Mouse (Mus musculus): Measurements from ENCODE around the gene Lcmt2. TPM values are rescaled to one million over a fixed set of nuclear protein-coding genes. Genes with fewer than 3 reads are reported as not detected.

Gene Lcmt2
- polyA plus RNA-seq, 1 experiment from 2014 or later, result 20.2 TPM

DNA sequence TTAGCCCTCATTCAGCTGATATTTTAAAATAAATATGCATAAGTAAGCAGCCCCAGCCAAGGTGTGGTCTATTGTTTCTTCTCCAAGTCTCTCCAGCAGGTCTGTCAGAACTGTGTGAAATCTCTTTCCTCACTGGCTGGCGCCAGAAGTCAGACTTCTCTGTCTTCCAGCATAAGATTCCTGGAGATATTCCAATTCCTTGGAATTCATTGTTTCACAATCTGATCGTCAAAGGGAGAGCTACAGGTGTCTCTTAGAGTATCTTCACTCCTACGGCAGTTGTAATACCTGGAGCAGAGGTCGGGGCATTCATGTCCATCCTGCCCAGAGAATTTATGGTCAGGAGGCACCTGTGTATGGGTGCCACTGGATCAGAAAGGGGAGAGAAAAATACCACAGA lies 50.7 kb downstream of the Lcmt2 start:
- WGBS, result 82% methylated on average over 4 of the region's 4 CpGs
- Histone ChIP-seq H3K27me3 (ENCODE audit: control insufficient read depth, insufficient read depth, low read length) (no peaks in the 10 kb centered on the region), H3K4me2 (ENCODE audit: low read depth, low read length, severe bottlenecking) (no peak overlapping the region), H3K9ac (ENCODE audit: low read length) (no peak overlapping the region), H3K4me1 (replicated peaks; ENCODE audit: control insufficient read depth, insufficient read depth, low read length) (no peaks in the 10 kb centered on the region), H3K4me3 (ENCODE audit: low read depth, low read length) (no peak overlapping the region), H3K27ac (ENCODE audit: low read depth, low read length) (no peak overlapping the region), H3K9me3 (ENCODE audit: control insufficient read depth, low read length) (no peaks in the 10 kb centered on the region), H3K36me3 (ENCODE audit: control insufficient read depth, insufficient read depth, low read length) (no peaks in the 10 kb centered on the region)
- no peak for ATAC-seq (replicated peaks; ENCODE audit: low FRiP score)
- DNase-seq (ENCODE audit: low spot score), result no peak

DNA sequence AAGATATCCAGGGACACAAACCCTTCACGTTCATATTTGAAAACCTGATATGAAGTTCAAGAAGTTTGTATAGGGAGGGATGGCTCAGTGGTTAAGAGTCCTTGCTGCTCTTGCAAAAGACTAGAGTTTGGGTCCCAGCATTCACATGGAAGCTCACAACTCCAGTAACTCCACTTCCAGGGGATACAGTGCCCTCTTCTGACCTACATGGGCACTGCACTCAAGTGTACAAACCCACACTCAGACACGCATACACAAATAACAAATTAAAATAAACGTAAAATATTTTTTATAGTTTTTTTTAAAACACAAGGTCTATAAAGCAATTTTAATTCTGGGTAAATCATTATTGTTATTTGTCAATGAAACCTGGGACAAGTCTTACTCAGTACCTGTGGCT lies 51.9 kb downstream of the Lcmt2 start:
- DNase-seq (ENCODE audit: low spot score) (no peak), ATAC-seq (replicated peaks; ENCODE audit: low FRiP score) (no peak)
- Histone ChIP-seq H3K4me3 (ENCODE audit: low read depth, low read length) (no peak overlapping the region), H3K4me2 (ENCODE audit: low read depth, low read length, severe bottlenecking) (no peak overlapping the region), H3K27me3 (ENCODE audit: control insufficient read depth, insufficient read depth, low read length) (no peaks in the 10 kb centered on the region), H3K36me3 (ENCODE audit: control insufficient read depth, insufficient read depth, low read length) (no peaks in the 10 kb centered on the region), H3K4me1 (replicated peaks; ENCODE audit: control insufficient read depth, insufficient read depth, low read length) (no peaks in the 10 kb centered on the region), H3K9me3 (ENCODE audit: control insufficient read depth, low read length) (no peaks in the 10 kb centered on the region), H3K27ac (ENCODE audit: low read depth, low read length) (no peak overlapping the region), H3K9ac (ENCODE audit: low read length) (no peak overlapping the region)
- WGBS, result 93% methylated on average over 3 of the region's 3 CpGs

DNA sequence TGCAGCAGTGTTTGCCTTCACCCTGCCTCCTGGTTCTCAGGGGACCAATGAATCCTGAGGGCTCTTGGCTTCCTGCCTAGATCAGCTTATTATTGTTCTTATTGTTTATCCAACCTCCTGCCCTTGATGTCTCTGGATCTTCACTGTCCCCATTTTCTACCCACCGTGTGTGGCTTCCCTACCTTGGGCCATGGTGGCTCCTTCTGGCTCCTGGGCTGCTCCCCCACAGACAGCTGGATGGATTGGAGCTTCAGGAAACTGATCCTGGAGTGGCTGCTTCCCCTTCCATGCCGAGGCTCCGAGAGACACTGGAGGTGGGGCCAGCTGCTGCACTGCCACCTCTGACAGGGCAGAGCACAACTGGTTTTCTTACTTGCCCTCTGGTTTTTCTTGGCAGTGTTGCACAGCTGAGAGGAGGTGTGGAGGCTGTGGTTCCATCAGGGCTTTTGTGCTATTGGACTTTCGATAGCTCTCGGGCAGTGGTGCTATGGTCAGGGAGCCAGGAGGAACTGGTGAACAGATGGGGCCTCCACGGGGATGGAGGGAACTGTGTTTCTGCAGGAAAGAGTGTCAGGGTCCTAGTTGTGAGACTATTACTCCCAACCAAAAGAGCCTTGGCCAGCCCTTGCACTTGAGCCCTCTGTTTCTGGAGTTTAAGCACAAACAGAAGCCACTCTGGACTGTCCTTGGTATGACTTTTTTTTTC lies 54.8 kb downstream of the Lcmt2 start, which contains the start of gene Tgm5:
Tgm5 (minus strand) TSS at position 362 of the 706 bp plus-strand sequence.
- Histone ChIP-seq H3K9me3 (ENCODE audit: control insufficient read depth, low read length) (no peaks in the 10 kb centered on the region), H3K27me3 (ENCODE audit: control insufficient read depth, insufficient read depth, low read length) (no peaks in the 10 kb centered on the region), H3K9ac (ENCODE audit: low read length) (no peak within 1 kb of the TSS), H3K27ac (ENCODE audit: low read depth, low read length) (no peak within 1 kb of the TSS), H3K4me2 (ENCODE audit: low read depth, low read length, severe bottlenecking) (no peak within 1 kb of the TSS), H3K4me1 (replicated peaks; ENCODE audit: control insufficient read depth, insufficient read depth, low read length) (no peaks in the 10 kb centered on the region), H3K4me3 (ENCODE audit: low read depth, low read length) (no peak within 1 kb of the TSS), H3K36me3 (ENCODE audit: control insufficient read depth, insufficient read depth, low read length) (no peaks in the 10 kb centered on the region)
- DNase-seq (ENCODE audit: low spot score) (no peak), ATAC-seq (replicated peaks; ENCODE audit: low FRiP score) (no peak)
- 62% methylated on average over 6 of the region's 6 CpGs for WGBS

DNA sequence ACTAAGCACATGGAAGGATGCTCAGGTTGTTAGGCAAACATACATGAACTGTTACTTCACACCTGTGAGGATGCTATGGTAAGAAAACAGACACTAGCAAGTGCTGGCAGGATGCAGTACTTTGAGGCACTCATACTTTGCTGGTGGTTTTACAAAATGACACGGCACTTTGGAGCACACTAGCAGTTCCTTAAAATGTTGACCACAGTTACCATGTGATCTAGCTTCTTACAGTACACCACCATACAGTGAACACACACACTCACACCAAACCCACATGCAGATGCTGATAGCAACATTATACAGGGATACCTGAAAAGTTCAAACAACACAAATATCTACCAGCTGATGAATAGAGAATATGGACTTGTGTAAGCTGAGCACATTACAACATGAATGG lies 57.8 kb downstream of the Lcmt2 start:
- WGBS, result 87% methylated on average over 1 of the region's 1 CpGs
- Histone ChIP-seq H3K9ac (ENCODE audit: low read length) (no peak overlapping the region), H3K9me3 (ENCODE audit: control insufficient read depth, low read length) (no peaks in the 10 kb centered on the region), H3K4me3 (ENCODE audit: low read depth, low read length) (no peak overlapping the region), H3K27me3 (ENCODE audit: control insufficient read depth, insufficient read depth, low read length) (no peaks in the 10 kb centered on the region), H3K36me3 (ENCODE audit: control insufficient read depth, insufficient read depth, low read length) (no peaks in the 10 kb centered on the region), H3K27ac (ENCODE audit: low read depth, low read length) (no peak overlapping the region), H3K4me1 (replicated peaks; ENCODE audit: control insufficient read depth, insufficient read depth, low read length) (no peaks in the 10 kb centered on the region), H3K4me2 (ENCODE audit: low read depth, low read length, severe bottlenecking) (no peak overlapping the region)
- ATAC-seq (replicated peaks; ENCODE audit: low FRiP score), result no peak
- DNase-seq (ENCODE audit: low spot score), result no peak

Other genes starting within 250 kb of the Lcmt2 start
- 25.1 TPM in 2 replicates for gene Ubr1, start 169.9 kb downstream of the Lcmt2 start, polyA plus RNA-seq (2014; fragmentation: Nextera tagmentation; extraction: Ambion mirVana)
- 3.4 and 4.9 TPM in 2 replicates for gene Tmem62, start 163.6 kb downstream of the Lcmt2 start, polyA plus RNA-seq (2014; fragmentation: Nextera tagmentation; extraction: Ambion mirVana)
- gene Ccndbp1, start 132.2 kb downstream of the Lcmt2 start, polyA plus RNA-seq (2014; fragmentation: Nextera tagmentation; extraction: Ambion mirVana), result 37.0 and 43.3 TPM in 2 replicates
- gene Epb42, start 103.6 kb downstream of the Lcmt2 start, polyA plus RNA-seq (2014; fragmentation: Nextera tagmentation; extraction: Ambion mirVana), result 7.6 and 8.4 TPM in 2 replicates
- not detected in 2 replicates for gene Tgm5, start 54.8 kb downstream of the Lcmt2 start, polyA plus RNA-seq (2014; fragmentation: Nextera tagmentation; extraction: Ambion mirVana)
- not detected in 2 replicates for gene Tgm7, start 30.9 kb downstream of the Lcmt2 start, polyA plus RNA-seq (2014; fragmentation: Nextera tagmentation; extraction: Ambion mirVana)
- 28.7 and 33.2 TPM in 2 replicates for gene Adal, start 225 bp downstream of the Lcmt2 start, polyA plus RNA-seq (2014; fragmentation: Nextera tagmentation; extraction: Ambion mirVana)
- 84.5 and 84.8 TPM in 2 replicates for gene Tubgcp4, start 30.0 kb upstream of the Lcmt2 start, polyA plus RNA-seq (2014; fragmentation: Nextera tagmentation; extraction: Ambion mirVana)
- gene Zscan29, start 30.5 kb upstream of the Lcmt2 start, polyA plus RNA-seq (2014; fragmentation: Nextera tagmentation; extraction: Ambion mirVana), result 15.4 and 15.6 TPM in 2 replicates
- 152 and 169 TPM in 2 replicates for gene Trp53bp1, start 130.8 kb upstream of the Lcmt2 start, polyA plus RNA-seq (2014; fragmentation: Nextera tagmentation; extraction: Ambion mirVana)
- gene Map1a, start 148.9 kb upstream of the Lcmt2 start, polyA plus RNA-seq (2014; fragmentation: Nextera tagmentation; extraction: Ambion mirVana), result 16.2 and 18.1 TPM in 2 replicates
- 10.7 and 11.7 TPM in 2 replicates for gene Ppip5k1, start 214.7 kb upstream of the Lcmt2 start, polyA plus RNA-seq (2014; fragmentation: Nextera tagmentation; extraction: Ambion mirVana)
- 3.0 and 3.6 TPM in 2 replicates for gene Ckmt1, start 217.1 kb upstream of the Lcmt2 start, polyA plus RNA-seq (2014; fragmentation: Nextera tagmentation; extraction: Ambion mirVana)
- gene Strc, start 246.5 kb upstream of the Lcmt2 start, polyA plus RNA-seq (2014; fragmentation: Nextera tagmentation; extraction: Ambion mirVana), result not detected in 2 replicates